Mouse (Mus musculus) E14TG2a.4 (cell line): ENCODE data around the gene Rassf1.
A peak's percentile ranks its signal among the peaks of the same experiment; 100 is the strongest.
"Not testable (repeated sequence)": the region's sequence is repeated elsewhere in the genome, so short reads cannot be mapped to it uniquely, and the experiment has no call there.

ENCODE experiments used
- H3K27me3 ChIP-seq: 2 replicates; pipeline ENCODE4 v1.6.1; 2014; ENCODE audit warnings: low read length, control low read depth; ENCODE audit not compliant: insufficient read depth
- H3K36me3 ChIP-seq: 2 replicates; pipeline ENCODE4 v1.6.1; 2014; ENCODE audit warnings: low read length, control low read depth; ENCODE audit not compliant: insufficient read depth
- H3K4me1 ChIP-seq: replicated peaks from 2 replicates; pipeline ENCODE4 v1.6.1; 2014; ENCODE audit warnings: low read depth, low read length, control low read depth
- H3K4me3 ChIP-seq: replicated peaks from 2 replicates; pipeline ENCODE4 v1.5.1; 2014; ENCODE audit warnings: mild to moderate bottlenecking, low read length
- H3K9me3 ChIP-seq: 2 replicates; pipeline ENCODE4 v1.6.1; 2014; ENCODE audit warnings: low read length, control low read depth
- CTCF ChIP-seq: conservative IDR thresholded peaks from 2 replicates; pipeline ENCODE4 v1.5.1; 2014; ENCODE audit warnings: low read length
- NANOG ChIP-seq: IDR thresholded peaks from 2 replicates; pipeline ENCODE4 v1.6.1; 2014; ENCODE audit warnings: borderline replicate concordance, low read length, mixed read lengths
- POU5F1 ChIP-seq: IDR thresholded peaks from 2 replicates; pipeline ENCODE4 v1.6.1; 2014; ENCODE audit warnings: low read length, borderline replicate concordance

Gene Rassf1

GRCm38 (mm10) chr9:107563029-107563581 is 11.8 kb downstream of the Rassf1 start, which contains the start of gene Tusc2:
Gene Tusc2 (plus strand): TSS chr9:107563255.
- TF ChIP-seq CTCF: no peak
- no peak for TF ChIP-seq POU5F1
- no peak for TF ChIP-seq NANOG
- Histone ChIP-seq H3K4me1 (peaks cover 57% of the 10 kb centered on the region), H3K4me3 (peak within 1 kb of the TSS; percentile 96), H3K36me3 (peaks cover 59% of the 10 kb centered on the region), H3K9me3 (no peaks in the 10 kb centered on the region), H3K27me3 (peaks cover 10% of the 10 kb centered on the region; the same call in 1 of the 2 replicates)

GRCm38 (mm10) chr9:107565556-107565955 is 14.2 kb downstream of the Rassf1 start:
- H3K4me1 ChIP-seq: peaks cover 72% of the 10 kb centered on the region
- peaks cover 35% of the 10 kb centered on the region for H3K36me3 ChIP-seq
- not testable (repeated sequence) for H3K9me3 ChIP-seq

GRCm38 (mm10) chr9:107566041-107566709 is 14.8 kb downstream of the Rassf1 start:
- Histone ChIP-seq H3K4me1 (peaks cover 78% of the 10 kb centered on the region), H3K4me3 (no peak overlapping the region), H3K27me3 (peaks cover 27% of the 10 kb centered on the region), H3K9me3 (no peaks in the 10 kb centered on the region), H3K36me3 (peaks cover 33% of the 10 kb centered on the region)
- TF ChIP-seq CTCF (peak; percentile 91), NANOG (no peak)

More at GRCm38 (mm10) chr9:107565556-107565955, 14.2 kb downstream of the Rassf1 start:
- Histone ChIP-seq H3K4me3 (peak overlapping the region; percentile 17; the same call in 1 of the 2 replicates), H3K27me3 (peaks cover 21% of the 10 kb centered on the region)

GRCm38 (mm10) chr9:107566855-107567254 is 15.5 kb downstream of the Rassf1 start:
- Histone ChIP-seq H3K4me1 (peaks cover 80% of the 10 kb centered on the region), H3K9me3 (no peaks in the 10 kb centered on the region), H3K36me3 (peaks cover 33% of the 10 kb centered on the region), H3K27me3 (peaks cover 28% of the 10 kb centered on the region), H3K4me3 (no peak overlapping the region)
- TF ChIP-seq CTCF: no peak
- TF ChIP-seq POU5F1: no peak
- no peak for TF ChIP-seq NANOG

GRCm38 (mm10) chr9:107567702-107568319 is 16.5 kb downstream of the Rassf1 start, which contains the start of gene Hyal2:
Gene Hyal2 (plus strand): TSS chr9:107567945.
- Histone ChIP-seq H3K9me3 (no peaks in the 10 kb centered on the region), H3K36me3 (peaks cover 37% of the 10 kb centered on the region), H3K4me1 (peaks cover 76% of the 10 kb centered on the region), H3K4me3 (peak within 1 kb of the TSS; percentile 89), H3K27me3 (peaks cover 28% of the 10 kb centered on the region)
- no peak for TF ChIP-seq CTCF
- TF ChIP-seq POU5F1: no peak
- no peak for TF ChIP-seq NANOG

GRCm38 (mm10) chr9:107568331-107569261 is 17.2 kb downstream of the Rassf1 start:
- peaks cover 28% of the 10 kb centered on the region for H3K27me3 ChIP-seq
- peaks cover 72% of the 10 kb centered on the region for H3K4me1 ChIP-seq
- H3K4me3 ChIP-seq: peak overlapping the region; percentile 89
- H3K9me3 ChIP-seq: no peaks in the 10 kb centered on the region
- peaks cover 43% of the 10 kb centered on the region for H3K36me3 ChIP-seq
- TF ChIP-seq NANOG: no peak
- no peak for TF ChIP-seq CTCF
- TF ChIP-seq POU5F1: no peak

GRCm38 (mm10) chr9:107569270-107569669 is 17.9 kb downstream of the Rassf1 start:
- no peaks in the 10 kb centered on the region for H3K9me3 ChIP-seq
- H3K36me3 ChIP-seq: peaks cover 40% of the 10 kb centered on the region
- no peak for TF ChIP-seq CTCF
- no peak for TF ChIP-seq POU5F1
- no peak for TF ChIP-seq NANOG
- peak overlapping the region; percentile 89 for H3K4me3 ChIP-seq
- peaks cover 28% of the 10 kb centered on the region for H3K27me3 ChIP-seq
- peaks cover 65% of the 10 kb centered on the region for H3K4me1 ChIP-seq

GRCm38 (mm10) chr9:107570016-107570415 is 18.7 kb downstream of the Rassf1 start:
- peaks cover 33% of the 10 kb centered on the region for H3K36me3 ChIP-seq
- H3K4me3 ChIP-seq: peak overlapping the region; percentile 89
- H3K9me3 ChIP-seq: no peaks in the 10 kb centered on the region
- H3K27me3 ChIP-seq: peaks cover 28% of the 10 kb centered on the region
- TF ChIP-seq CTCF (no peak), POU5F1 (no peak), NANOG (no peak)
- H3K4me1 ChIP-seq: peaks cover 65% of the 10 kb centered on the region
